Mouse (Mus musculus) brain, embryonic 14.5 days (tissue): Measurements from ENCODE around the gene Gm19668. TPM values are rescaled to one million over a fixed set of nuclear protein-coding genes. Genes with fewer than 3 reads are reported as not detected.

Experiments used
- polyA plus RNA-seq: library from polyadenylated mRNA; depleted of rRNA; stranded (reverse); fragments of >200 nt; gene quantifications from 2 replicates; pipeline ENCODE4 v1.2.3, GENCODE M21; 2012; rRNA removed

The Gm19668 gene
- polyA plus RNA-seq, 1 experiment = not detected

Other genes with a start within 250 kb of the Gm19668 start
- gene Pttg1ip, start 217.4 kb downstream of the Gm19668 start, polyA plus RNA-seq = 70.0 and 74.8 TPM in 2 replicates
- gene Sumo3, start 193.0 kb downstream of the Gm19668 start, polyA plus RNA-seq = 368 and 420 TPM in 2 replicates
- gene Gm49325, start 192.9 kb downstream of the Gm19668 start, polyA plus RNA-seq = not detected in 2 replicates
- 56.9 and 57.7 TPM in 2 replicates for gene Ube2g2, start 176.9 kb downstream of the Gm19668 start, polyA plus RNA-seq
- 1.5 and 1.6 TPM in 2 replicates for gene Tspear, start 112.6 kb downstream of the Gm19668 start, polyA plus RNA-seq
- not detected in 2 replicates for gene Gm19402, start 108.4 kb downstream of the Gm19668 start, polyA plus RNA-seq
- gene Gm9508, start 101.9 kb downstream of the Gm19668 start, polyA plus RNA-seq = not detected in 2 replicates
- gene Gm10272, start 92.5 kb downstream of the Gm19668 start, polyA plus RNA-seq = not detected in 2 replicates
- gene Gm10024, start 87.7 kb downstream of the Gm19668 start, polyA plus RNA-seq = not detected in 2 replicates
- not detected in 2 replicates for gene Gm10142, start 83.3 kb downstream of the Gm19668 start, polyA plus RNA-seq
- gene Krtap12-1, start 78.5 kb downstream of the Gm19668 start, polyA plus RNA-seq = not detected in 2 replicates
- gene Gm10100, start 72.6 kb downstream of the Gm19668 start, polyA plus RNA-seq = not detected in 2 replicates
- not detected in 2 replicates for gene Gm18596, start 56.5 kb downstream of the Gm19668 start, polyA plus RNA-seq
- gene Gm9736, start 47.8 kb downstream of the Gm19668 start, polyA plus RNA-seq = not detected in 2 replicates
- not detected in 2 replicates for gene Gm3233, start 39.5 kb downstream of the Gm19668 start, polyA plus RNA-seq
- gene Gm3238, start 27.8 kb downstream of the Gm19668 start, polyA plus RNA-seq = not detected in 2 replicates
- gene Gm7138, start 22.2 kb downstream of the Gm19668 start, polyA plus RNA-seq = not detected in 2 replicates
- gene Gm3250, start 16.6 kb downstream of the Gm19668 start, polyA plus RNA-seq = not detected in 2 replicates
- gene Gm7137, start 10.9 kb downstream of the Gm19668 start, polyA plus RNA-seq = not detected in 2 replicates
- gene Gm9639, start 4.1 kb downstream of the Gm19668 start, polyA plus RNA-seq = not detected in 2 replicates
- gene Gm9507, start 12.7 kb upstream of the Gm19668 start, polyA plus RNA-seq = not detected in 2 replicates
- gene Gm2696, start 15.5 kb upstream of the Gm19668 start, polyA plus RNA-seq = 0.14 TPM in 1 of 2 replicates, not detected in the other
- not detected in 2 replicates for gene Krtap10-4, start 28.0 kb upstream of the Gm19668 start, polyA plus RNA-seq
- not detected in 2 replicates for gene Krtap10-10, start 36.8 kb upstream of the Gm19668 start, polyA plus RNA-seq
- not detected in 2 replicates for gene Gm36176, start 47.7 kb upstream of the Gm19668 start, polyA plus RNA-seq
- gene Gm10318, start 53.7 kb upstream of the Gm19668 start, polyA plus RNA-seq = 0.10 TPM in 1 of 2 replicates, not detected in the other
- gene Gm3285, start 62.8 kb upstream of the Gm19668 start, polyA plus RNA-seq = not detected in 2 replicates
- 9.5 and 15.3 TPM in 2 replicates for gene Lrrc3, start 103.4 kb upstream of the Gm19668 start, polyA plus RNA-seq
- gene Trpm2, start 171.4 kb upstream of the Gm19668 start, polyA plus RNA-seq = 6.3 and 6.5 TPM in 2 replicates
- gene 1810043G02Rik, start 179.4 kb upstream of the Gm19668 start, polyA plus RNA-seq = 54.5 and 68.2 TPM in 2 replicates
- 146 and 161 TPM in 2 replicates for gene Pfkl, start 210.9 kb upstream of the Gm19668 start, polyA plus RNA-seq
- gene Dnmt3l, start 242.8 kb upstream of the Gm19668 start, polyA plus RNA-seq = not detected in 2 replicates
- gene Aire, start 244.5 kb upstream of the Gm19668 start, polyA plus RNA-seq = 0.55 and 0.74 TPM in 2 replicates